Mouse (Mus musculus) E14TG2a.4 (cell line): ENCODE data around the gene Glp2r.

Source experiments
- CTCF ChIP-seq: conservative IDR thresholded peaks from 2 replicates; pipeline ENCODE4 v1.5.1; 2014; ENCODE audit warnings: low read length
- NANOG ChIP-seq: IDR thresholded peaks from 2 replicates; pipeline ENCODE4 v1.6.1; 2014; ENCODE audit warnings: borderline replicate concordance, low read length, mixed read lengths
- POU5F1 ChIP-seq: IDR thresholded peaks from 2 replicates; pipeline ENCODE4 v1.6.1; 2014; ENCODE audit warnings: low read length, borderline replicate concordance

- no peak for TF ChIP-seq CTCF
- no peak for TF ChIP-seq POU5F1
- no peak for TF ChIP-seq NANOG
These were observed 114.6 kb downstream of the Glp2r start for GRCm38 (mm10) chr11:67656366-67656765.
